Mouse (Mus musculus): Measurements from ENCODE around the gene Coro7.

GRCm38 (mm10) chr16:4627105-4627504 lies 52.5 kb downstream of the Coro7 start:
- TF ChIP-seq POLR2A (IDR thresholded peaks at IDR 0.05; ENCODE audit: borderline replicate concordance, extremely low read depth, insufficient read depth, insufficient read length, poor library complexity, severe bottlenecking), result no peak
- no peak for TF ChIP-seq CTCF (IDR thresholded peaks at IDR 0.05; ENCODE audit: borderline replicate concordance, extremely low read depth, insufficient read depth, insufficient read length)

All from brain, embryonic 14.5 days (tissue).